Mouse (Mus musculus): ENCODE data around the gene Cenpl.

DNA sequence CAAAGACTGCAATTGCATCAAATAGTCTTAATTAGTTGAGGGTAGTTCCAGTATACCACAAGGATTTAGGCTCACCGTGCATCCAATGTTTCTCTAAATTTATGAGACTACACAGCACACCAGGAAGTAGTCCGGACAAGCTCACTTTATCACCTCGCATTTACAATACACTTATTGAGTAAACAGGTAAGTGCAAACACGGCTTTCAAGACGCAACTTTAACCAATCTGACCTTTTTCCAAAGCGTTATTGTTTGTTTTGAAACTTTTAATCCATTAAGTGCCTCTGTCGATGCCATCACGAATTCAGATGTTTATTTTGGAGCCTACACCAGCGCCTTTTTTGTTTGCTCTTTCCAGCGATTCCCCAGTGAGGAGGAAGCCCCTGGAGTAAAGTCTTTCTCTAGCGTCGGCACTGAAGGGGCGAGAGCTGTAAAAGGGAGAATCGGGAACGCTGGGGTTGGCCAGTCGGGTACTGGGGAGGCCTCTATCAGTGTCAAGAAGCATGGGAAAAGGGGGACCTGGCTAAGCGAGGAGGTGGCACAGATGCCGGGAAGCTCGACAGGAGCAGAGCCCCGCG, 36.6 kb upstream of the Cenpl start:
- no peak for TF ChIP-seq CTCF (IDR thresholded peaks at IDR 0.05; ENCODE audit: low read depth)
- no peak for TF ChIP-seq EP300 (IDR thresholded peaks at IDR 0.05; ENCODE audit: low read depth)
